Mouse (Mus musculus) kidney, postnatal 0 days (tissue): Measurements from ENCODE around the gene Adgrl3. TPM values are rescaled to one million over a fixed set of nuclear protein-coding genes. Genes with fewer than 3 reads are reported as not detected.

Source experiments
- ATAC-seq: fragments of 200-750 bp; cut with Nextera tagmentation; replicated peaks from 2 replicates; pipeline ENCODE4 v1.8.0; 2017; ENCODE audit warnings: low read depth, moderate number of reproducible peaks, moderate TSS enrichment, moderate library complexity; ENCODE audit not compliant: low FRiP score
- DNase-seq: peaks from one replicate; pipeline ENCODE4 v3.0.0-alpha.2; 2016; ENCODE audit warnings: low spot score
- H3K27ac ChIP-seq: fragments of 300-500 bp; sonication (generic); 2 replicates; pipeline ENCODE4 v1.5.1; 2014; ENCODE audit warnings: mild to moderate bottlenecking
- H3K27me3 ChIP-seq: fragments of 300-500 bp; sonication (generic); 2 replicates; pipeline ENCODE4 v1.6.1; 2014; ENCODE audit warnings: low read length, mixed read lengths; ENCODE audit not compliant: insufficient read depth
- H3K36me3 ChIP-seq: fragments of 300-500 bp; sonication (generic); 2 replicates; pipeline ENCODE4 v1.6.1; 2014; ENCODE audit warnings: low read length, mixed read lengths; ENCODE audit not compliant: insufficient read depth
- H3K4me1 ChIP-seq: fragments of 300-500 bp; sonication (generic); replicated peaks from 2 replicates; pipeline ENCODE4 v1.6.1; 2014; ENCODE audit warnings: antibody characterized with exemption, low read length, mixed read lengths; ENCODE audit not compliant: insufficient read depth
- H3K4me2 ChIP-seq: fragments of 300-500 bp; sonication (generic); 2 replicates; pipeline ENCODE4 v1.6.1; 2014; ENCODE audit warnings: mild to moderate bottlenecking, low read length, moderate library complexity, mixed read lengths
- H3K4me3 ChIP-seq: fragments of 300-500 bp; sonication (generic); replicated peaks from 2 replicates; pipeline ENCODE4 v1.5.1; 2014; ENCODE audit warnings: low read depth, low read length
- H3K9ac ChIP-seq: fragments of 300-500 bp; sonication (generic); 2 replicates; pipeline ENCODE4 v1.6.1; 2014; ENCODE audit warnings: low read depth, low read length
- H3K9me3 ChIP-seq: fragments of 300-500 bp; sonication (generic); replicated peaks from 2 replicates; pipeline ENCODE4 v1.6.1; 2016; ENCODE audit warnings: low read length, inconsistent platforms, mixed read lengths
- CTCF ChIP-seq: IDR thresholded peaks from 2 replicates; pipeline ENCODE4 v1.5.1; 2016; ENCODE audit warnings: antibody characterized with exemption, low read depth, mild to moderate bottlenecking, moderate library complexity
- WGBS: fragments of 180-500 bp; shearing (Covaris S2); extraction: QIAGEN DNeasy Blood & Tissue Kit; methylation state at CpG from one replicate; pipeline ENCODE4 v1.1.7; 2014; 5-methylcytosine and 5-hydroxymethylcytosine counted together
- polyA plus RNA-seq: library from polyadenylated mRNA; unstranded; fragments of >200 nt; fragmentation: Nextera tagmentation; extraction: Ambion mirVana; gene quantifications from 2 replicates; pipeline ENCODE4 v1.2.1, GENCODE M21; 2015

Adgrl3 gene
- polyA plus RNA-seq = 8.8 and 9.7 TPM in 2 replicates

DNA sequence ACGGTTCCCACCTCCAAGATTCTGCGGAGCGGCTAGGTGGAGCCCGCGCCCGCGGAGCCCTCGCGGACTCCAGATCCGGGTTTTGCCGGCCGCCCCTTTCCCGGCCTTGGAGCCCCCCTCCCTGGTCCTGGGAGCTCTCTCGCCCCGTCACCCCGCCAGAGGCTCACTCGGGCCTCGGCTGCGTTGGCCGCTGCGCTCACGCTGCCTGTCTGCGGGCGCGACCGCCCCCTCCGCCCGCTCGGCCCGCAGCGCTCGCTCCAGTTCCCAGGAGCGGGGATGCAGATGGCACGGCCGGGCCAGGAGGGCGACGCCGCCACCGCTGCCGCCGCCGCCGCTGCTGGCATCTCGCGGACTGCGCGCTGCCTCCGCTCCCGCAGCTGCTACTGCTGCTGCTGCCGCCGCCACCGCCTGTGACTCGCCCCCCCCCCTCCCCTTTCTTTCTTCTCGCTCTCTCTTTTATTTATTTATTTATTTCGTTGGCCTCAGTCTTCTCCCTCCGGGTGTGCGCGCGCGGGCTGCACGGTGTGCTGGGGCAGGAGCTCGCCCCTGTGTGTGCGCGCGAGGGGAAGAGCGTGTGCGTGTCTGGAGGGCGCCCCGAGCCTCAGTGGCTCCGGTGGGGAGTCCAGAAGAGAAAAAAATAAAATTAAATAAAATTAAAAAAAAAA is at the start of gene Adgrl3:
Adgrl3 (plus strand) TSS at position 549 of the 665 bp plus-strand sequence.
- Histone ChIP-seq H3K9me3 (no peaks in the 10 kb centered on the region), H3K36me3 (no peaks in the 10 kb centered on the region), H3K4me3 (peak within 1 kb of the TSS; percentile 77), H3K9ac (peak within 1 kb of the TSS; percentile 68), H3K27ac (peak within 1 kb of the TSS; percentile 75), H3K4me2 (peak within 1 kb of the TSS; percentile 89), H3K4me1 (peaks cover 5% of the 10 kb centered on the region; the same call in 1 of the 2 replicates), H3K27me3 (no peaks in the 10 kb centered on the region)
- TF ChIP-seq CTCF = peak; percentile 27; the same call in 1 of the 2 replicates
- WGBS = under 1% methylated on average over 68 of the region's 70 CpGs
- ATAC-seq (peak; percentile 88), DNase-seq (peak; percentile 89)

DNA sequence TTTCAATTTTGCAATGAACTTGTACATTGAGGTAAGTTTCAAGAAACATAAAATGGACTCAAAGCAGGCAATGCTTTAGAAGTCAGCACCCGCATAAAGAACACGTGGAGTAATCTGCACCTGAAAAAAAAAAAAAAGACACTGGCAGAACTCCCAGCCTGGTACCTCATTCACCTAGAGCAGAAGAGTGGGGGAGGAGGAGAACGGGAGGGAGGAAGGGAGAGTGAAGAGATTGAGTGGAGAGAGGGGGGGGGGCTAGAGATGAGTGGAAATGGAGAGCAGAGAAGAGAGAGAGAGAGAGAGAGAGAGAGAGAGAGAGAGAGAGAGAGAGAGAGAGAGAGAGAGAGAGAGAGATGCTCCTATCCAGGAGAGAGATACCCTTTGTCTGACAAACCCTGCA is 772 bp upstream of the Adgrl3 start:
- H3K9me3 ChIP-seq = no peaks in the 10 kb centered on the region
- H3K4me3 ChIP-seq = peak overlapping the region; percentile 77
- peak overlapping the region; percentile 89 for H3K4me2 ChIP-seq
- no peaks in the 10 kb centered on the region for H3K27me3 ChIP-seq
- DNase-seq (no peak), ATAC-seq (no peak)
- WGBS = 7% methylated on average over 3 of the region's 3 CpGs
- no peaks in the 10 kb centered on the region for H3K36me3 ChIP-seq
- peaks cover 5% of the 10 kb centered on the region; the same call in 1 of the 2 replicates for H3K4me1 ChIP-seq
- H3K9ac ChIP-seq = peak overlapping the region; percentile 68; the same call in 1 of the 2 replicates
- no peak overlapping the region for H3K27ac ChIP-seq
- TF ChIP-seq CTCF = no peak

DNA sequence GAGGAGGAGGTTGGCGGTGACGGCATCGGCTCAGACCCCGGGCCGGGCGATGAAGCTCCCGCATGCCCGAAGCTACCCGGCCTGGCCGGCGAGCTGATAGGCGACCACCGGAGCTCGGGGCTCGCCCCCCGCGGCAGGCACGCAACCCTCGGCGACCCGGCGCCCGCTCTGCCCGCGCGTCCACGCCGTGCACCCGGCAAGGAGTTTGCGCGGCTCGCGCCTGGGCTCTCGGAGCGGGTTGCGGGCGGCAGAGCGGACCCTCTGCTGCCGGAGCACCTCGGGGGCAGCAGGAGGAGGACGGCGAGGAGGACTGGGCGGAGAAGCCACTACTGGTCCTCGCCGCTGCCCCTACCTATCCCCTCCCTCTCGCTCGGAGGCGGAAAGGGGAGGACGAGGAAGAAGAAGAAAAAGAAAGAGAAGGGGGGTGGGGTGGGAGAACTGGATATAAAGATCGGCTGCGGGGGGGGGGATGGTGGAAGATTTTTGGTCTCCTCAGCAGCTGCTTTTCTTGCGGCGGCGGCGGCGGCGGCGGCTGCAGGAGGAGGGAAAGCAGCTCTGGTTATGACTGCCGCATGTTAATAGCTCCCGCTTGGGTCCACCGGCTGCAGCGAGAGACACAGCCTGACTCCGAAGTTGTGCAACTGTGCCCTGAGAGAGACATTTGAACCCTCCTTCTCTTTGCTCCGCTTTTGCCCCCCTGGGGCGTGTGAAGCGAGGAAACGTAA is 505 bp downstream of the Adgrl3 start:
- Histone ChIP-seq H3K27me3 (no peaks in the 10 kb centered on the region), H3K36me3 (no peaks in the 10 kb centered on the region), H3K4me1 (peaks cover 5% of the 10 kb centered on the region; the same call in 1 of the 2 replicates), H3K4me3 (peak overlapping the region; percentile 77), H3K9ac (peak overlapping the region; percentile 68), H3K27ac (peak overlapping the region; percentile 75), H3K4me2 (peak overlapping the region; percentile 89), H3K9me3 (no peaks in the 10 kb centered on the region)
- under 1% methylated on average over 64 of the region's 67 CpGs for WGBS
- DNase-seq (peak; percentile 75), ATAC-seq (peak; percentile 47)
- TF ChIP-seq CTCF = no peak

DNA sequence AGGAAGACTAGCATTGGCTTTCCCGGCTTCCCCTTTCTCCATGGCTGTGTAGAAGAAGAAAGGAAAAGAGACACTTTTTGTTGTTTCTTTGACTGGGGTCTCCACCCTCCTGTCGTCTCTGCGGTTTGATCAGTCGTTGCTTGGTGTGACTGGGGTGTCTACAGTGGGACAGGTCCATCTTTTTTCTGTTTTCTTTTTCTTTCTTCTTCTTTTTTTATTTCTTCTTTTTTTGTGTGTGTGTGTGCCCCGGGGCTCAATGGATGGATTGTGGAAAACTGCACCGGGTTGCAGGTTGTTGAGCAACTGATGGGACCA is 1.0 kb downstream of the Adgrl3 start:
- Histone ChIP-seq H3K9ac (peak overlapping the region; percentile 68; the same call in 1 of the 2 replicates), H3K4me1 (peaks cover 5% of the 10 kb centered on the region; the same call in 1 of the 2 replicates), H3K27ac (peak overlapping the region; percentile 75; the same call in 1 of the 2 replicates), H3K4me3 (peak overlapping the region; percentile 77), H3K36me3 (no peaks in the 10 kb centered on the region), H3K4me2 (peak overlapping the region; percentile 89), H3K27me3 (no peaks in the 10 kb centered on the region), H3K9me3 (no peaks in the 10 kb centered on the region)
- WGBS = under 1% methylated on average over 6 of the region's 6 CpGs
- no peak for TF ChIP-seq CTCF
- ATAC-seq (0 out of 2 replicates have a peak, but pooled peaks have one; percentile 4), DNase-seq (no peak)

DNA sequence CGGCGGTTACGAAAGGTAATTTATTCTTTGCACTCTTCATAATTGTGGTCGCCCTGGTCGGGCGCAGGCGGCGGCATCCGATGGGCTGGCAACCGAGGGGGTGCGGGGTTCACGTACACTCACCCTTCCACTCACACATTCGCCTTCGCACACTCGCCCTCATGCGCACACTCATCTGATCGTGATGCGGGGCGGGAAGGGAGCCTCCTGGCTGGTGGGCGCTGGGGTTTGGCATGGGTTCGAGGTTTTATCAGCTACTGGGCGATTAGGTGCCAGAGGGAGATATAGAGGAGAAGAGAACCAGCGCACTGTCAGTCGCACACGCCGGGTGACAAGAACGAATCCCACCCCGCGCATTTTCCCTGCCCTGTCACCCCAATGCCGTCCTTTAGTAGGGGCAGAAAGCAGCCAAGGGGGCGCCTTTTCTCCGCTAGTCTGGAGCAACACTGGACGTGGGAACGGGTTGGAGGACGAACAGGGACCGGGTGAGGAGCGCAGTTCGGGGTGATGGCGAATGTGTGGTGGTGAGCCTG is 1.5 kb downstream of the Adgrl3 start:
- no peak for TF ChIP-seq CTCF
- Histone ChIP-seq H3K4me1 (peaks cover 5% of the 10 kb centered on the region; the same call in 1 of the 2 replicates), H3K4me2 (peak overlapping the region; percentile 89), H3K9me3 (no peaks in the 10 kb centered on the region), H3K36me3 (no peaks in the 10 kb centered on the region), H3K9ac (peak overlapping the region; percentile 2; the same call in 1 of the 2 replicates), H3K27ac (no peak overlapping the region), H3K27me3 (no peaks in the 10 kb centered on the region), H3K4me3 (peak overlapping the region; percentile 77)
- ATAC-seq (no peak), DNase-seq (peak; percentile 39)
- WGBS = under 1% methylated on average over 39 of the region's 39 CpGs

DNA sequence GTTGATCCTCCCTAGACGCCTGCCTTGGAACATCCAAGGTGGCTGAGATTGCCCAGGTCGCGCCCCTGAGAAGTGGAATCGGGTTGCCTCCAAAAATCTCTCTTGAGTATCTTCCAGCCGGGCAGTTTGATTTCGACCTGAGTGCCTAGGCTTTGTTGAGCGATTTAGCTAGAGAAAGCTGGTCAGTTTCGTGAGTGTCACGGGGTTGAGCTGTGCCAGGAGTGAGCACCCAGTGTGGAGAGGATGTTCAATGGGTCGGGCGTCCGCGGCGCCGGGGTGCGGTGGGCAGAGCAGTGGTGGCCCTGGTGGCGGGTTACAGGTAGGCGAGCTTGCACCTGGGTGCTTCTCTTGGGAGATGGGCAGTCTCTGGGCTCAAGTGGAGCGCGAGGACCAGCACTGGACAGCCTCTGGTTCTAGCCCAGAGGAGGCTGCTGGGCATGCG is 1.9 kb downstream of the Adgrl3 start:
- H3K4me2 ChIP-seq = peak overlapping the region; percentile 89
- no peak for TF ChIP-seq CTCF
- no peaks in the 10 kb centered on the region for H3K9me3 ChIP-seq
- DNase-seq (no peak), ATAC-seq (no peak)
- peak overlapping the region; percentile 77 for H3K4me3 ChIP-seq
- H3K4me1 ChIP-seq = peaks cover 5% of the 10 kb centered on the region; the same call in 1 of the 2 replicates
- no peak overlapping the region for H3K27ac ChIP-seq
- H3K27me3 ChIP-seq = no peaks in the 10 kb centered on the region
- no peaks in the 10 kb centered on the region for H3K36me3 ChIP-seq
- 0% methylated on average over 21 of the region's 21 CpGs for WGBS
- H3K9ac ChIP-seq = peak overlapping the region; percentile 2; the same call in 1 of the 2 replicates
